Mouse (Mus musculus) c-Kit-positive CD71-positive TER-119-negative erythroid progenitor cells, embryonic 14.5 days (primary cell): Measurements from ENCODE around the gene Dctn3.

ENCODE experiments used
- DNase-seq: peaks from one replicate; pipeline ENCODE4 v3.0.0-alpha.2; 2013; ENCODE audit warnings: low read depth

Dctn3 gene

DNA sequence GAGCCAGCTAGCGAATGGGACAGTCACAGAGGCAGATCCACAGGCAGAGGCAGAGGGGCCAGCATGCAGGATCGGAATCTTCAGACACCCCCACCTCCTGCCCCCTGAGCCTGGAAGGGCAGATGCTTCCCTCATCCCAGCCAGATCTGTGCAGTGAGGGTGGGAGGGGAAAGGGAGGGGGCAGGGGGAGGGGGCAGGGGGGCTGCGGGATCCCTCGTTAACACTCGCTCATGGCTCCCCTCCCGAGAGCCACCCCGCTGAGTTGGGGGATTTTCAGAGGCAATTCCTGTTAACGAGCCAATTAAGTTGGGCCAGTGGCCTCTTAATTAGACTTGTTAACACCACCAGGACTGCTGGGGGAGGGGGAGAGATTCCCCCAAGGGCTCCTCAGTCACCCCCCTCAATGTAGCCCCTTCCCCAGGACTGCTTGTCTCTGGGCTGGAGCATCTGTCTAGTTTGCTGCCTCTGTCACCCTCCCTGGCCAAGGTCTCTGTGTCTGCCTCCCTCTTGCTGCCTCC, 50.9 kb downstream of the Dctn3 start:
- DNase-seq = no peak

DNA sequence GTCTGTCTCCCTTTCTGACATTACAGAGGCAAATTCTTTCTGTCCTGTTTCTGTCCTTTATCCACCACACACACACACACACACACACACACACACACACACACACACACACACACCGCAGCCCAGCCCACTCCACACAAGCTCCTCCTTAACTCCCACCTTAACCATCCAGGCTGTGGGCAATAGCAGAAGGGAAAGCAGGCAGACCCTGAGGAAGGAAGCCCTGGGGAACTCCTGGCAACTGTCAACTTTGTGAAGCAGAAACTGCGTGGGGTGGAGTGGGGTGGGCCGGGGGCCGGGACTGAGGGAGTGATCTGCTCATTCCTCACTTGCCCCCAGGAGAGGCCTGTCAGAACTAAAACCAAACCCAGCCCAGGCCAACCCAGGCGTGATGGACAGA, 51.5 kb downstream of the Dctn3 start:
- no peak for DNase-seq

DNA sequence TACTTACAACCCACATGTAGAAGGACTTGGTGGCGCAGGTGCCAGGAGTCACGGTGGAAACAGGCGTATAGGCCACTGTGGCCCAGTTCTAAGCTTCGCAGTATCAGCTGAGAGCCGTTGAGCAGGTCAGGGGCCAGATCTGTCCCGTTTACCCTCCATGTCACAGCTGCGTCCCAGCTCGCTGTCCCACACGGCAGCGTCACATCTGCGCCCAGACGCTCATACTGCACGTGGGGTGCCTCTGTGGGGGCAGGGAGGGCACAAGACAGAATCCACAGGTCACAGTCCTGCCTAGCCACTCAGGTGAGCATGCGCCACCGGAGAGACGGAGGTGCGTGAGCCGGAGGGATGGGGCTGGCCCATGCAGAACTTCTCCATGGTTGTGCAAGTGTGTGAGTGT, 52.1 kb downstream of the Dctn3 start:
- no peak for DNase-seq

DNA sequence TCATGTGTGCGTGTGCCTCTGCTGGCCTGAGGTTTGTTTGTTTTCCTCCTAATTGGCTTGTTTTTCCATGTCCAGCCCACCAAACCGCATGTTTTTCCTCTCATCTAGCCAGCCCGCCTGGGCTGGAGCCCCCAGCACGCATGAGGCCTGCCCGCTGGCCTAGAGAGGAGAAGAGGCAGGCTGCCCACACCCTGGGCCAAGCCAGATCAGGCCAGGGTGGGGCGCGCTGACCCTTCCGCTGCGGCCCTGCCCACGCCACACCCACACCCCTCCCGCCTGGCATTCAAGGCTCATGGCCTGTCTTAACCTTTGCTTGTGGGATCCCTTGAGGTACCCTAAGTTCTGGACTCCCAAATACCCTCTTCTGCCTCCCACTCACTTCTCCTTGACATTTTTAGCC, 56.3 kb downstream of the Dctn3 start:
- DNase-seq = no peak

DNA sequence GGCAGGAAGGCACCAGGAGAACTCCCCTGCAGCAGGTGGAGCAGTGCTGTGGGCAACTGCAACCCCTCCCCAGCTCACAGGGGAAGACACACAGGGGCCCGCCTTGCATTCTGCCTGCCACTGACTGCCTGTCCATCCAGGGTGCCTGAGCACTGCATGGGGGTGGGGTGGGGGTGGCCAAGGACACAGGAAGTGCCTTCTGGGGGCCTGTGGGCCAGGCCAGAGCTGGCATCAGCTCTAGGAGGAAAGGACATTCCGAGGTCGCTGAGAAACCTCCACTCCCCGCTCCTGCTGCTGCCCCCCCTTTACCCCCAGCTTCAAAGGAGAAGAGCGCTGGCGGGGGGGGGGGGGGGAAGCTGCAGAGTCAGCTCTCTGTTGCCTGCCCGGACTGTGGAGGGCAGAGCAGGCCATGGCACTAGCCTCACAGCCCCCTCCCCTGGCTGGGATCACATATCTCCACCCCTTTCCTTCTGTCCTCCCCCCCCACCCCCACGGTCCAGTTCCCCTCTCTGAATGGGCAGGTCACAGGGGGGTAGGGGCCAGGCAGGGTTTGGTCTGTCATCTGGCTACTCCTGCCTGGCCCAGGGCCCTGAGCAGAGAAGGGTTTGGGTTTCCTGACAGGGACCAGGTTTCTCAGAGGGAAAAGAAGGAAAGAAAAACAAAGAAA, 57.8 kb downstream of the Dctn3 start:
- no peak for DNase-seq
